Mouse (Mus musculus) lung, adult 2 months (tissue): Measurements from ENCODE around the gene Tmem259.

Experiments used
- CTCF ChIP-seq: fragments of 200-500 bp; IDR thresholded peaks from 2 replicates; pipeline ENCODE4 v1.5.1; 2011; ENCODE audit warnings: mild to moderate bottlenecking, low read length, control low read depth; ENCODE audit not compliant: insufficient read depth
- POLR2A ChIP-seq: fragments of 200-500 bp; IDR thresholded peaks from 2 replicates; pipeline ENCODE4 v1.6.1; 2011; ENCODE audit warnings: low read depth, mild to moderate bottlenecking, control low read depth, low read length, borderline replicate concordance; ENCODE audit errors: extremely low read depth

DNA sequence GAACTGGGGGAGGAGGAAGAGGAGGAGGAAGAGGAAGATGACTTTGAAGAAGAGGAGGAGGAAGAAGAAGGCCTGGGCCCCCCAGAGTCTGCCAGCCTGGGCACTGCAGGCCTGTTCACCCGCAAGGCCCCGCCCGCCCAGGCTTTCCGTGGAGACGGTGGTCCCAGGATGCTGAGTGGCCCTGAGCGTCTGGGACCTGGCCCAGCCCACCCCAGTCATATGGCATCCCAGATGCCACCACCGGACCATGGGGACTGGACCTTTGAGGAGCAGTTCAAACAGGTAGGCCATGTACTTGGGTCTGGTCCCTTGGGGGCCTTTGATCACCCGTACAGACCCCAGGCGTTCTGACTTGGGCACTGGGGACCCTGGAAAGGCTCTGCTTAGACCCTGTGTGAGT is 52.3 kb downstream of the Tmem259 start:
- TF ChIP-seq POLR2A, result no peak
- no peak for TF ChIP-seq CTCF
